Mouse (Mus musculus) inflammation-experienced regulatory T-cells, adult 6 months (primary cell): ENCODE data around the gene Zdhhc25. TPM values are rescaled to one million over a fixed set of nuclear protein-coding genes. Genes with fewer than 3 reads are reported as not detected.

Experiments used
- ATAC-seq: one replicate; pipeline ENCODE4 v1.8.0; 2017
- polyA plus RNA-seq, 3 experiments: library from polyadenylated mRNA; unstranded; fragments of 100-300 nt; shearing (Covaris generic); gene quantifications; one replicate each; pipeline ENCODE4 v1.2.1; 2017

The Zdhhc25 gene
- not detected for polyA plus RNA-seq

GRCm38 (mm10) chr15:88600002-88600401 lies at the start of gene Zdhhc25:
TSS of gene Zdhhc25 (plus strand) at chr15:88600302.
- no peak for ATAC-seq

GRCm38 (mm10) chr15:88552852-88553251 lies 47.2 kb upstream of the Zdhhc25 start:
- no peak for ATAC-seq

- no peak for ATAC-seq
These were observed 44.6 kb upstream of the Zdhhc25 start for GRCm38 (mm10) chr15:88555476-88555875.

GRCm38 (mm10) chr15:88560637-88561036 lies 39.5 kb upstream of the Zdhhc25 start:
- ATAC-seq: no peak

- ATAC-seq: no peak
These were observed 38.9 kb upstream of the Zdhhc25 start for GRCm38 (mm10) chr15:88561058-88561730.

GRCm38 (mm10) chr15:88565307-88565706 lies 34.8 kb upstream of the Zdhhc25 start:
- ATAC-seq: no peak

- no peak for ATAC-seq
These were observed 34.3 kb upstream of the Zdhhc25 start for GRCm38 (mm10) chr15:88565806-88566205.

GRCm38 (mm10) chr15:88570697-88571096 lies 29.4 kb upstream of the Zdhhc25 start:
- ATAC-seq: no peak

- no peak for ATAC-seq
These were observed 20.6 kb upstream of the Zdhhc25 start for GRCm38 (mm10) chr15:88579461-88579860.

GRCm38 (mm10) chr15:88602496-88602895 lies 2.4 kb downstream of the Zdhhc25 start:
- ATAC-seq: no peak

- ATAC-seq: no peak
These were observed 3.1 kb downstream of the Zdhhc25 start for GRCm38 (mm10) chr15:88603091-88603732.

GRCm38 (mm10) chr15:88603733-88604119 lies 3.6 kb downstream of the Zdhhc25 start:
- ATAC-seq: no peak

GRCm38 (mm10) chr15:88604669-88605414 lies 4.7 kb downstream of the Zdhhc25 start:
- ATAC-seq: no peak

GRCm38 (mm10) chr15:88605415-88605785 lies 5.3 kb downstream of the Zdhhc25 start:
- ATAC-seq: no peak

- ATAC-seq: no peak
These were observed 17.0 kb downstream of the Zdhhc25 start for GRCm38 (mm10) chr15:88617125-88617524.

- ATAC-seq: no peak
These were observed 18.1 kb downstream of the Zdhhc25 start for GRCm38 (mm10) chr15:88618008-88618773.

- no peak for ATAC-seq
These were observed 19.9 kb downstream of the Zdhhc25 start for GRCm38 (mm10) chr15:88620017-88620416.

GRCm38 (mm10) chr15:88623891-88624290 lies 23.8 kb downstream of the Zdhhc25 start:
- no peak for ATAC-seq

- no peak for ATAC-seq
These were observed 24.8 kb downstream of the Zdhhc25 start for GRCm38 (mm10) chr15:88624874-88625277.

GRCm38 (mm10) chr15:88625303-88626066 lies 25.4 kb downstream of the Zdhhc25 start:
- ATAC-seq: no peak

- no peak for ATAC-seq
These were observed 26.9 kb downstream of the Zdhhc25 start for GRCm38 (mm10) chr15:88626886-88627488.
